Mouse (Mus musculus) kidney, adult 2 months (tissue): Measurements from ENCODE around the gene Meis2.

ENCODE experiments used
- CTCF ChIP-seq: fragments of 200-500 bp; conservative IDR thresholded peaks from 2 replicates; pipeline ENCODE4 v1.5.1; 2011; ENCODE audit warnings: low read depth, mild to moderate bottlenecking, control low read depth, low read length, moderate library complexity, mixed read lengths; ENCODE audit not compliant: insufficient read depth, insufficient read length
- POLR2A ChIP-seq: fragments of 200-500 bp; IDR thresholded peaks from one replicate; pipeline ENCODE4 v1.6.1; 2011; ENCODE audit warnings: low read depth, low read length, control low read depth

DNA sequence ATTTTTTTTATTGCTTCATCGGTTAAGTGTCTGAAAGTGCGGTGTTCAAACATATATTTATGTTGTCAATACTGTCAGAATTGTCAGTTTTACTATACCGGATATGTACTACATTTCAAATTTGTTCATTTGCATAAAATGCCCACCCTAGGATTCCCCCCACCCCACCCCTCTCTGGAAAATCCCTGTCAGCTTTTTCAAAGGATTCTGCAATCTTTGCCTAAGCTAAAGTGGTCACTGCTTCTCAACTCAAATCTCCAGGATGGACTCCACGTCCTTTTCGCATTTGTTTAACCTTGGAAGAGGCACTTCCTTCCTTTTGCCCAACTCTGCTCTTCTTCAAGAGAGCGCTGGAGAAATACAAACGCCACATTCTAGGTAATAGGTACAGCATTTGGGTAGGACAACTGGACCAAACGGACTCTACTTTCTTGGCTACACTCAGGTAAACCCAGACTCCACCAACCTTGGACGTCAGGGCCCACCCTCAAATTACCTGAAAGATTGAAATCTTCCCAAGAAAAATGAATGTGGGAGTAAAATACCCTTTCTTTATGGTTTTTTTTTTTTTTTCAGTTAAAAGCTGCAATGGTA, 7.8 kb upstream of the Meis2 start:
- TF ChIP-seq CTCF (no peak), POLR2A (no peak)
